Mouse (Mus musculus): ENCODE results near the gene Golph3l. TPM values are rescaled to one million over a fixed set of nuclear protein-coding genes. Genes with fewer than 3 reads are reported as not detected.

Gene Golph3l
- polyA plus RNA-seq, 1 experiment from 2014 or later = 26.8 TPM

GRCm38 (mm10) chr3:95668026-95668425 is 79.3 kb downstream of the Golph3l start:
- H3K27ac ChIP-seq (replicated peaks) = peak overlapping the region; percentile 78
- H3K9ac ChIP-seq = no peak overlapping the region

More at GRCm38 (mm10) chr3:95668026-95668425, 79.3 kb downstream of the Golph3l start:
- Histone ChIP-seq H3K4me3 (no peak overlapping the region), H3K9me3 (no peaks in the 10 kb centered on the region), H3K4me1 (replicated peaks) (peaks cover 27% of the 10 kb centered on the region), H3K4me2 (peak overlapping the region; percentile 14; the same call in 1 of the 2 replicates), H3K36me3 (peaks cover 17% of the 10 kb centered on the region), H3K27me3 (no peaks in the 10 kb centered on the region)
- peak; percentile 39; the same call in 1 of the 2 replicates for ATAC-seq (ENCODE audit: low FRiP score, low read depth)
- 29% methylated on average over 7 of the region's 7 CpGs for WGBS

Other genes starting within 250 kb of the Golph3l start
- 39.3 and 42.7 TPM in 2 replicates for gene Setdb1, start 231.7 kb upstream of the Golph3l start, polyA plus RNA-seq (2015; fragmentation: Nextera tagmentation; extraction: Ambion mirVana)
- not detected in 2 replicates for gene 4930558C23Rik, start 186.1 kb upstream of the Golph3l start, polyA plus RNA-seq (2015; fragmentation: Nextera tagmentation; extraction: Ambion mirVana)
- 15.8 and 17.5 TPM in 2 replicates for gene Arnt, start 154.5 kb upstream of the Golph3l start, polyA plus RNA-seq (2015; fragmentation: Nextera tagmentation; extraction: Ambion mirVana)
- gene Ctsk, start 89.7 kb upstream of the Golph3l start, polyA plus RNA-seq (2015; fragmentation: Nextera tagmentation; extraction: Ambion mirVana) = 7.9 and 8.8 TPM in 2 replicates
- gene Ctss, start 62.1 kb upstream of the Golph3l start, polyA plus RNA-seq (2015; fragmentation: Nextera tagmentation; extraction: Ambion mirVana) = 14.3 and 19.3 TPM in 2 replicates
- gene Hormad1, start 29.3 kb upstream of the Golph3l start, polyA plus RNA-seq (2015; fragmentation: Nextera tagmentation; extraction: Ambion mirVana) = not detected in 2 replicates
- 109 and 110 TPM in 2 replicates for gene Ensa, start 36.1 kb downstream of the Golph3l start, polyA plus RNA-seq (2015; fragmentation: Nextera tagmentation; extraction: Ambion mirVana)
- 46.3 and 47.4 TPM in 2 replicates for gene Mcl1, start 69.9 kb downstream of the Golph3l start, polyA plus RNA-seq (2015; fragmentation: Nextera tagmentation; extraction: Ambion mirVana)
- 1.2 TPM in 2 replicates for gene Adamtsl4, start 99.0 kb downstream of the Golph3l start, polyA plus RNA-seq (2015; fragmentation: Nextera tagmentation; extraction: Ambion mirVana)
- gene Ecm1, start 150.6 kb downstream of the Golph3l start, polyA plus RNA-seq (2015; fragmentation: Nextera tagmentation; extraction: Ambion mirVana) = 12.6 and 16.4 TPM in 2 replicates
- gene Tars2, start 171.3 kb downstream of the Golph3l start, polyA plus RNA-seq (2015; fragmentation: Nextera tagmentation; extraction: Ambion mirVana) = 47.9 and 48.2 TPM in 2 replicates
- gene Rprd2, start 229.9 kb downstream of the Golph3l start, polyA plus RNA-seq (2015; fragmentation: Nextera tagmentation; extraction: Ambion mirVana) = 21.7 and 22.5 TPM in 2 replicates